Mouse (Mus musculus) embryonic facial prominence, embryonic 11.5 days (tissue): ENCODE measurements around the gene Utrn. TPM values are rescaled to one million over a fixed set of nuclear protein-coding genes. Genes with fewer than 3 reads are reported as not detected.

ENCODE experiments used
- ATAC-seq: fragments of 200-750 bp; cut with Nextera tagmentation; replicated peaks from 2 replicates; pipeline ENCODE4 v1.8.0; 2017; ENCODE audit warnings: low read depth; ENCODE audit not compliant: insufficient number of reproducible peaks, low FRiP score, low TSS enrichment
- DNase-seq: peaks from one replicate; pipeline ENCODE4 v3.0.0-alpha.2; 2015; ENCODE audit warnings: low spot score
- H3K27ac ChIP-seq: fragments of 300-500 bp; sonication (generic); replicated peaks from 2 replicates; pipeline ENCODE4 v1.5.1; 2014; ENCODE audit warnings: mild to moderate bottlenecking, low read depth, low read length, control low read depth
- H3K27me3 ChIP-seq: fragments of 300-500 bp; sonication (generic); 2 replicates; pipeline ENCODE4 v1.6.1; 2014; ENCODE audit warnings: mild to moderate bottlenecking, low read length, moderate library complexity, mixed read lengths; ENCODE audit not compliant: control insufficient read depth, insufficient read depth
- H3K36me3 ChIP-seq: fragments of 300-500 bp; sonication (generic); replicated peaks from 2 replicates; pipeline ENCODE4 v1.6.1; 2014; ENCODE audit warnings: low read depth, mild to moderate bottlenecking, low read length, moderate library complexity, mixed read lengths; ENCODE audit not compliant: control insufficient read depth, insufficient read depth
- H3K4me1 ChIP-seq: fragments of 300-500 bp; sonication (generic); 2 replicates; pipeline ENCODE4 v1.6.1; 2014; ENCODE audit warnings: low read length, mixed read lengths; ENCODE audit not compliant: control insufficient read depth, insufficient read depth
- H3K4me2 ChIP-seq: fragments of 300-500 bp; sonication (generic); 2 replicates; pipeline ENCODE4 v1.6.1; 2014; ENCODE audit warnings: low read depth, mild to moderate bottlenecking, control low read depth, low read length, moderate library complexity
- H3K4me3 ChIP-seq: fragments of 300-500 bp; sonication (generic); 2 replicates; pipeline ENCODE4 v1.5.1; 2014; ENCODE audit warnings: low read depth, low read length, control low read depth
- H3K9ac ChIP-seq: fragments of 300-500 bp; sonication (generic); replicated peaks from 2 replicates; pipeline ENCODE4 v1.6.1; 2014; ENCODE audit warnings: mild to moderate bottlenecking, control low read depth, low read length
- H3K9me3 ChIP-seq: fragments of 300-500 bp; sonication (generic); replicated peaks from 2 replicates; pipeline ENCODE4 v1.6.1; 2016; ENCODE audit warnings: mild to moderate bottlenecking, low read length, inconsistent platforms, mixed read lengths; ENCODE audit not compliant: control insufficient read depth
- WGBS: fragments of 180-500 bp; shearing (Covaris S2); extraction: QIAGEN DNeasy Blood & Tissue Kit; methylation state at CpG from one replicate; pipeline ENCODE4 v1.1.7; 2014; 5-methylcytosine and 5-hydroxymethylcytosine counted together
- polyA plus RNA-seq: library from polyadenylated mRNA; unstranded; fragments of >200 nt; fragmentation: Nextera tagmentation; extraction: Ambion mirVana; gene quantifications from 2 replicates; pipeline ENCODE4 v1.2.1, GENCODE M21; 2014

Gene Utrn
- polyA plus RNA-seq, 1 experiment from 2014 or later: 47.4 TPM

- WGBS: 73% methylated on average over 4 of the region's 4 CpGs
Observed at GRCm38 (mm10) chr10:12881911-12882310, 12.7 kb upstream of the Utrn start.

DNA sequence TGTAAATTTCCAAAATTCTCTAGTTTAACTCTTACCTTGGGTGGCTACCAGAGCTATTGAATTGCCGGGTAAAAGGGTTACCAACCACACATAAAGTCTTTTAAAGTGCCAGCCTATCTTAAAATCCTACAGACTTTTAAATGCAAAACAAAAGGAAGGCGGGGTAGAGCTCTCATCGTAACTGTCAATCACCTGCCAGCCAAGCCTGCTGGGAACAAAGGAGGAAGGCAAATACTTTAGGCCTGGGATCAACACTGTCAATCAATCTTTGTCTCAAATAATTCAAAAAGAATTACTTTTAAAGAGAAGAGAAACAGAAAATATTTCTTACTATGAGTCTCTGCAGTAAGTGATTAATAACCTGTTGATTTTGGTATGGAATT lies 10.1 kb upstream of the Utrn start:
- DNase-seq: peak; percentile 66
- no peak overlapping the region for H3K4me2 ChIP-seq
- no peaks in the 10 kb centered on the region for H3K4me1 ChIP-seq
- H3K9ac ChIP-seq: no peak overlapping the region
- H3K4me3 ChIP-seq: no peak overlapping the region
- H3K36me3 ChIP-seq: no peaks in the 10 kb centered on the region
- no peaks in the 10 kb centered on the region for H3K27me3 ChIP-seq
- 10% methylated on average over 3 of the region's 3 CpGs for WGBS
- H3K9me3 ChIP-seq: no peaks in the 10 kb centered on the region
- ATAC-seq: no peak
- no peak overlapping the region for H3K27ac ChIP-seq

More at GRCm38 (mm10) chr10:12881911-12882310, 12.7 kb upstream of the Utrn start:
- Histone ChIP-seq H3K9ac (no peak overlapping the region), H3K27me3 (no peaks in the 10 kb centered on the region), H3K4me1 (no peaks in the 10 kb centered on the region), H3K36me3 (no peaks in the 10 kb centered on the region), H3K4me3 (no peak overlapping the region), H3K27ac (no peak overlapping the region), H3K9me3 (no peaks in the 10 kb centered on the region), H3K4me2 (no peak overlapping the region)
- no peak for DNase-seq
- ATAC-seq: no peak

DNA sequence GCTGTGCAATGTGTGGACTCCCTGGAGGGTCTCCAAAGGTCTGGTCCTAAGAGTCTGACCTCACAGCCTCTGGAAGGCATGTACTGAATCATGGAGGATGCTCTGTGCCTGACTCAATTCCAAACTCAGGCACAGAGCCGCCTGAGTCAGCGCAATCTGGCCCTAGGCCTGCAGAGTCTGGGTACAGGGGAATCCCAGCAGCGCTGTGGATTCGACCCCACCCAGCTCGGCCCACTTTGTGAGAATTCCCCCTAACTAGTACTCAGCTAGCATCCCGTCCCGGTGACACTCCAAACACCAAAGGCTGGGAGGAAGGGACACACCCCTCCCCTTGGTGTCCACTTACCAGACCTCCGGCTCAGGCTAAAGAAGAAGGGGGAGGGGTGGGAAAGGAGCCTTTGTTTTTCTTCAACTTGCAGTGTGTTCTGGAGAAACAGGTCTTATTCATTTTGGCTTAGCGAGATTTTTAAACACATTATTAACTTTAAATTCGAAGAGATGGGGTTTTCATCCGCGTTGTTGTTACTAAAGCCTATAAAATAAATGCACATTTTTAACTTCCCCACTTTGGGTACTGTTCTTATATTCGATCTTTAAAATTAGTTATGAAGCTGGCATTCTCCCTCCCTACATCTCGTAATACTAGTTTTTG lies 9.6 kb upstream of the Utrn start:
- no peaks in the 10 kb centered on the region for H3K9me3 ChIP-seq
- WGBS: 4% methylated on average over 14 of the region's 14 CpGs
- ATAC-seq (peak; percentile 80), DNase-seq (peak; percentile 81)
- peak overlapping the region; percentile 24 for H3K4me2 ChIP-seq
- H3K4me3 ChIP-seq: no peak overlapping the region
- no peaks in the 10 kb centered on the region for H3K4me1 ChIP-seq
- H3K36me3 ChIP-seq: no peaks in the 10 kb centered on the region
- H3K27ac ChIP-seq: no peak overlapping the region
- H3K27me3 ChIP-seq: no peaks in the 10 kb centered on the region
- H3K9ac ChIP-seq: no peak overlapping the region

DNA sequence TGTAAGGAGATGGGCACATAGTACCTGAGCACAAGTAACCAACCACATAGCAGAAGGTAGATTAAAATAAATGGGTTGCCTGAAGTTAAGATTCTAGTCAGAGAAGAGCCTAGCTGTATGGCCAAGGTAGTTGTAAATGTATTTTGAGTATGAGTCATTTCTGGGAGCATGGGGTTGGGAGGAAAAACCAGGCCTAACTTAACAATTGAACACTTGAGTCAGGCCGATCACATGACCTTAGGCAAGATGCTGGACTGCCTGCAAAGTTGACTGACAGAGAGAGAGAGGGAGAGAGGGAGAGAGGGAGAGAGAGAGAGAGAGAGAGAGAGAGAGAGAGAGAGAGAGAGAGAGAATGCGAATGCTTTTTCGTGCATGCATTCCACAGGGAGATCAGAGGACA lies 7.3 kb upstream of the Utrn start:
- H3K36me3 ChIP-seq: no peaks in the 10 kb centered on the region
- H3K4me2 ChIP-seq: no peak overlapping the region
- no peak for ATAC-seq
- H3K27ac ChIP-seq: no peak overlapping the region
- no peak overlapping the region for H3K9ac ChIP-seq
- H3K27me3 ChIP-seq: no peaks in the 10 kb centered on the region
- DNase-seq: no peak
- H3K4me1 ChIP-seq: no peaks in the 10 kb centered on the region
- no peaks in the 10 kb centered on the region for H3K9me3 ChIP-seq
- WGBS: 75% methylated on average over 3 of the region's 3 CpGs
- no peak overlapping the region for H3K4me3 ChIP-seq

- Histone ChIP-seq H3K9ac (no peak overlapping the region), H3K27ac (no peak overlapping the region), H3K4me3 (no peak overlapping the region), H3K36me3 (no peaks in the 10 kb centered on the region), H3K4me2 (no peak overlapping the region), H3K4me1 (no peaks in the 10 kb centered on the region), H3K27me3 (no peaks in the 10 kb centered on the region), H3K9me3 (no peaks in the 10 kb centered on the region)
- WGBS: 96% methylated on average over 4 of the region's 4 CpGs
- ATAC-seq: no peak
- no peak for DNase-seq
Observed at GRCm38 (mm10) chr10:12875410-12875809, 6.2 kb upstream of the Utrn start.

- no peak for DNase-seq
- H3K36me3 ChIP-seq: no peaks in the 10 kb centered on the region
- WGBS: 80% methylated on average over 8 of the region's 8 CpGs
Observed at GRCm38 (mm10) chr10:12874577-12875277, 5.6 kb upstream of the Utrn start.

DNA sequence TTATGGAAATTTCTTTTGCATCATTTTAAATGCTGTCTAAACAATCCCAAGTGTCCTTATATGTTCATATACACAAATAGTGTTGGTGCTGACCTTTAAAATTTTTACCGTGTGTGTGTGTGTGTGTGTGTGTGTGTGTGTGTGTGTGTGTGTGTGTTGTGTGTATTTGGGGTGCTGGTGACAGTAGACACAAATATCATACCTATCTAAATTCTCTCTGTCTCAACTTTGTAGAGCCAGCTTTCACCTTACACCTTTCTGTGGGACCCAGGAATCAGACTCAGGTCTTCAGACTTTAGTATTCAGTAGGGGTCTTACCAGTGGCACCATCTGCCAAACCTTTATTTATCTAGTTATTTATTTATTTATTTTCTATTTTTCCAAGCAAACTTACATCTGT lies 681 bp upstream of the Utrn start:
- DNase-seq (no peak), ATAC-seq (no peak)
- WGBS: 35% methylated on average over 1 of the region's 1 CpGs
- Histone ChIP-seq H3K27ac (no peak overlapping the region), H3K4me2 (no peak overlapping the region), H3K36me3 (no peaks in the 10 kb centered on the region), H3K4me1 (peaks cover 4% of the 10 kb centered on the region; the same call in 1 of the 2 replicates), H3K27me3 (no peaks in the 10 kb centered on the region), H3K9me3 (no peaks in the 10 kb centered on the region), H3K4me3 (peak overlapping the region; percentile 49), H3K9ac (no peak overlapping the region)

More at GRCm38 (mm10) chr10:12874577-12875277, 5.6 kb upstream of the Utrn start:
- H3K9ac ChIP-seq: no peak overlapping the region
- ATAC-seq: no peak
- no peaks in the 10 kb centered on the region for H3K4me1 ChIP-seq
- H3K9me3 ChIP-seq: no peaks in the 10 kb centered on the region
- no peak overlapping the region for H3K27ac ChIP-seq
- no peak overlapping the region for H3K4me2 ChIP-seq
- no peak overlapping the region for H3K4me3 ChIP-seq
- no peaks in the 10 kb centered on the region for H3K27me3 ChIP-seq
